9 mouse cellular contexts compared by ENCODE assay signal in the genomic region with DNA sequence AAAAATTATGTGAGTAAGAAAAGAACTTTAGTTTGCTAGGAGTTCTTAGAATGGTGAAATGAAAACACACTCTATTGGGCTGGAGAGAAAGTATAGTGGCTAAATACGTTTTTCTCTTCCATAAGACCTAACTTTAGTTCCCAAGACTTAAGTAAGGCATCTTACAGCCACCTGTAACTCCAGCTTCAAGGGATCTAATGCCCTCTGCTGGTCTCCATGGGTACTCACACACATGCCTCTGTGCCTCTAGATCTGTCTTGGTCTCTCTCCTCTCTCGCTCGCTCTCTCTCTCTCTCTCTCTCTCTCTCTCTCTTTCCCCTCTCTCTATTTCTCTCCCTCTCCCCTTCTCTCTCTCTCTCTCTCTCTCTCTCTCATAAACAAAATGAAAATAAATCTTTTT.
DNase-seq lines count a peak whose midpoint lies in the region; ATAC-seq and TF ChIP-seq lines count a peak whose summit lies in the region.
"Had no signal": no experiment of that assay in that cellular context is flagged by ENCODE, and none has a peak within 500 bp of the region (broad histone marks: within the 10 kb centered on the region; RNA-seq: fewer than 3 reads in every experiment).

No protein-coding gene starts in this region.

- TF ChIP-seq EP300 in liver, postnatal 0 days (IDR thresholded peaks at IDR 0.05; ENCODE audit: low read depth): no peak

- peak; percentile 68 for TF ChIP-seq CTCF in lung, embryonic 14.5 days (IDR thresholded peaks at IDR 0.05; ENCODE audit: low read depth)
- peak; percentile 57 for TF ChIP-seq CTCF in liver, postnatal 0 days (IDR thresholded peaks at IDR 0.05; ENCODE audit: low read depth)

- ATAC-seq in lung, embryonic 14.5 days (ENCODE audit: insufficient read depth): no peak
- no peak for ATAC-seq in liver, postnatal 0 days
- ATAC-seq: inflammation-experienced regulatory T-cells, adult 6 months had no signal

- no peak overlapping the region for H3K9ac ChIP-seq in lung, embryonic 14.5 days
- H3K9ac ChIP-seq in liver, postnatal 0 days (replicated peaks): no peak overlapping the region

- DNase-seq in embryo, embryonic 10 days (ENCODE audit: low spot score): peak; percentile 67
- no peak for DNase-seq in embryo, embryonic 9.5 days (ENCODE audit: extremely low spot score)
- DNase-seq in lung, embryonic 14.5 days: peak; percentile 56
- no peak for DNase-seq in lung, postnatal 14 days
- peak; percentile 50 for DNase-seq in R1 (ENCODE audit: low read depth, low spot score)
- DNase-seq in liver, postnatal 0 days: no peak
- DNase-seq in cerebellum, adult 11 months: no peak
- no peak for DNase-seq in spleen, adult 12 weeks (ENCODE audit: low spot score)

- no peak overlapping the region for H3K27ac ChIP-seq in lung, embryonic 14.5 days (ENCODE audit: low read depth)
- H3K27ac ChIP-seq in liver, postnatal 0 days (ENCODE audit: low read depth): no peak overlapping the region

- H3K36me3 ChIP-seq in lung, embryonic 14.5 days (ENCODE audit: insufficient read depth): no peaks in the 10 kb centered on the region
- H3K36me3 ChIP-seq in liver, postnatal 0 days (replicated peaks; ENCODE audit: insufficient read depth, low read length): no peaks in the 10 kb centered on the region

- no peaks in the 10 kb centered on the region for H3K27me3 ChIP-seq in lung, embryonic 14.5 days (ENCODE audit: insufficient read depth, low read length)
- no peaks in the 10 kb centered on the region for H3K27me3 ChIP-seq in liver, postnatal 0 days (ENCODE audit: insufficient read depth, low read length)

- no peak overlapping the region for H3K4me2 ChIP-seq in lung, embryonic 14.5 days
- no peak overlapping the region for H3K4me2 ChIP-seq in liver, postnatal 0 days (ENCODE audit: low read depth, low read length)

- no peaks in the 10 kb centered on the region for H3K9me3 ChIP-seq in lung, embryonic 14.5 days (ENCODE audit: low read depth, low read length)
- no peaks in the 10 kb centered on the region for H3K9me3 ChIP-seq in liver, postnatal 0 days (ENCODE audit: low read length)

- no peak overlapping the region for H3K4me3 ChIP-seq in lung, embryonic 14.5 days (ENCODE audit: low read depth, low read length)
- H3K4me3 ChIP-seq in liver, postnatal 0 days (ENCODE audit: low read depth, low read length): no peak overlapping the region

- 58% methylated on average over 3 of the region's 3 CpGs for WGBS in lung, embryonic 14.5 days
- 54% methylated on average over 3 of the region's 3 CpGs for WGBS in liver, postnatal 0 days (ENCODE audit: insufficient replicate concordance)

- no peaks in the 10 kb centered on the region for H3K4me1 ChIP-seq in lung, embryonic 14.5 days (ENCODE audit: insufficient read depth)
- no peaks in the 10 kb centered on the region for H3K4me1 ChIP-seq in liver, postnatal 0 days (ENCODE audit: insufficient read depth)

Comparison
In these comparisons a context has a peak if more than half of its experiments do, and no peak if none do; other contexts are left out.
1. DNase-seq: peak in embryo, embryonic 10 days (single experiment), lung, embryonic 14.5 days (single experiment) and R1 (single experiment); none in embryo, embryonic 9.5 days (single experiment), lung, postnatal 14 days (single experiment), liver, postnatal 0 days (single experiment), cerebellum, adult 11 months (single experiment) and spleen, adult 12 weeks (single experiment).